Mouse (Mus musculus) Patski (cell line): Measurements from ENCODE around the gene Rps11. TPM values are rescaled to one million over a fixed set of nuclear protein-coding genes. Genes with fewer than 3 reads are reported as not detected.
"Not testable (repeated sequence)": the region's sequence is repeated elsewhere in the genome, so short reads cannot be mapped to it uniquely, and the experiment has no call there.

Experiments
- ATAC-seq: fragments of 100-300 bp; one replicate; pipeline ENCODE4 v1.8.0; 2021
- CTCF ChIA-PET: fragments of 350-600 bp; sonication (Branson Sonifier 250); formaldehyde crosslinking; loops from one replicate; lab custom pipeline; 2022; ENCODE audit warnings: inconsistent platforms; lab: Charles Lee
- POLR2A ChIA-PET: fragments of 350-600 bp; sonication (Branson Sonifier 250); formaldehyde crosslinking; loops from one replicate; lab custom pipeline; 2022; ENCODE audit warnings: antibody characterized with exemption, inconsistent platforms; lab: Charles Lee
- DNase-seq: peaks from one replicate; pipeline ENCODE4 v3.0.0-alpha.2; 2011; ENCODE audit warnings: low read depth, low spot score
- H3K27me3 ChIP-seq: fragments of 371-371 bp; one replicate; pipeline ENCODE4 v1.5.1; 2021
- CTCF ChIP-seq: fragments of 100-300 bp; IDR thresholded peaks from one replicate; pipeline ENCODE4 v1.5.1; 2021
- in situ Hi-C: fragments of 300-500 bp; cut with MboI; formaldehyde crosslinking; loops from 3 replicates; pipeline ENCODE4 v1.11.1; 2018; ENCODE audit warnings: low pct_unique_long_range_greater_than_20kb, mixed read lengths
- polyA plus RNA-seq: library from polyadenylated mRNA; unstranded; gene quantifications from one replicate; pipeline ENCODE4 v1.2.3, GENCODE M21; 2021

Rps11 gene
- polyA plus RNA-seq, 1 experiment from 2014 or later, result 920 TPM

- TF ChIP-seq CTCF, result no peak
- H3K27me3 ChIP-seq, result no peaks in the 10 kb centered on the region
- ATAC-seq, result no peak
- no peak for DNase-seq
- CTCF ChIA-PET, result interaction anchor here (1.0 kb wide), 1 partner anchor 10 kb away, joined by 3 read pairs; no protein-coding TSS in a partner anchor
- POLR2A ChIA-PET, result no interaction called here
- in situ Hi-C loops, result no loop called here
These were observed 6.7 kb downstream of the Rps11 start for GRCm38 (mm10) chr7:45117566-45117965.

GRCm38 (mm10) chr7:45113476-45113875 lies 10.8 kb downstream of the Rps11 start:
- TF ChIP-seq CTCF, result no peak
- no peak for DNase-seq
- no peak for ATAC-seq
- CTCF ChIA-PET, result no interaction called here
- POLR2A ChIA-PET, result no interaction called here
- no peaks in the 10 kb centered on the region for H3K27me3 ChIP-seq
- in situ Hi-C loops, result no loop called here

GRCm38 (mm10) chr7:45112529-45112928 lies 11.7 kb downstream of the Rps11 start:
- ChIA-PET CTCF (no interaction called here), POLR2A (no interaction called here)
- DNase-seq, result no peak
- in situ Hi-C loops, result no loop called here
- TF ChIP-seq CTCF, result no peak
- H3K27me3 ChIP-seq, result no peaks in the 10 kb centered on the region
- ATAC-seq, result no peak

DNA sequence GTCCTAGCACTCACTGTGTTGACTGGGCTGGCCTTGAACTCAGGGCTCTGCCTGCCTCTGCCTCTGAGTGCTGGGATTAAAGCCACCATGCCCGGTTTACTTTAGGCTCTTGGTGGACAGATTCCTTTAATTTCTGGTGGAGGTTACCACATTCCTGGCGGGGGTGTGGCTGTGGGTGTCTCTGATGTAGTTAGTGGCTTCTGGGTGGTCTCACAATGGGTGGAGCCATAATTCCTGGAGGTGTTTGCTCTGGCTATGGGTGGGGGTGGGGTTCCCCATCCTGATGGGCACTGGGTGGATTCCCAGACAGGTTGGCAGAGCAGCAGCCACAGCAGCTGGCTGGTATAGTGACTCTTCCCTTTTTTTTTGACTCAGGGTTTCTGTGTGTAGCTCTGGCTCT lies 12.3 kb downstream of the Rps11 start:
- no peaks in the 10 kb centered on the region for H3K27me3 ChIP-seq
- no peak for TF ChIP-seq CTCF
- DNase-seq, result no peak
- CTCF ChIA-PET, result interaction anchor here (0.9 to 1.2 kb wide), 2 partner anchors 24 to 32 kb away, joined by 3 read pairs; no protein-coding TSS in a partner anchor
- in situ Hi-C loops, result no loop called here
- ATAC-seq, result no peak
- POLR2A ChIA-PET, result no interaction called here

DNA sequence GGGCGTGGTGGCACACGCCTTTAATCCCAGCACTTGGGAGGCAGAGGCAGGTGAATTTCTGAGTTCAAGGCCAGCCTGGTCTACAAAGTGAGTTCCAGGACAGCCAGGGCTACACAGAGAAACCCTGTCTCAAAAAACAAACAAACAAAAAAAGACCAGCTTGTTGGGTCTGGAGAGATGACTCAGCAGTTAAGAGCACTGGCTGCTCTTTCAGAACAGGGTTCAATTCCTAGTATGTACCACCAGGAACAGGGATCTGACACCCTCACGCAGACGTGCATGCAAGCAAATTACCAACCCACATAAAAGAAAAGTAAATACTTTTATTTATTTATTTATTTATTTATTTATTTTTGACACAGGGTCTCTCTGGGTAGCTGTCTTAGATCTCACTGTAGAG lies 14.2 kb downstream of the Rps11 start:
- ChIA-PET CTCF (interaction anchor here (1.4 kb wide), 1 partner anchor 11 kb away, joined by 3 read pairs; no protein-coding TSS in a partner anchor), POLR2A (interaction anchor here (0.6 kb wide), 1 partner anchor 303 kb away, joined by 3 read pairs; no protein-coding TSS in a partner anchor)
- in situ Hi-C loops, DNase-seq, ATAC-seq, H3K27me3 ChIP-seq: not testable (repeated sequence)

- TF ChIP-seq CTCF, result no peak
- no peak for DNase-seq
- CTCF ChIA-PET, result no interaction called here
- in situ Hi-C loops, result no loop called here
- POLR2A ChIA-PET, result no interaction called here
- ATAC-seq, result no peak
- no peaks in the 10 kb centered on the region for H3K27me3 ChIP-seq
These were observed 17.1 kb downstream of the Rps11 start for GRCm38 (mm10) chr7:45107052-45107645.

- DNase-seq (no peak), ATAC-seq (no peak)
- ChIA-PET CTCF (no interaction called here), POLR2A (no interaction called here)
- in situ Hi-C loops, result no loop called here
- H3K27me3 ChIP-seq, result no peaks in the 10 kb centered on the region
- TF ChIP-seq CTCF, result no peak
These were observed 17.8 kb downstream of the Rps11 start for GRCm38 (mm10) chr7:45106441-45106840.

GRCm38 (mm10) chr7:45105491-45105890 lies 18.7 kb downstream of the Rps11 start:
- no peak for TF ChIP-seq CTCF
- H3K27me3 ChIP-seq, result no peaks in the 10 kb centered on the region
- ChIA-PET POLR2A (no interaction called here), CTCF (no interaction called here)
- DNase-seq (no peak), ATAC-seq (no peak)
- in situ Hi-C loops, result no loop called here

GRCm38 (mm10) chr7:45104941-45105340 lies 19.3 kb downstream of the Rps11 start:
- ATAC-seq (no peak), DNase-seq (no peak)
- ChIA-PET CTCF (no interaction called here), POLR2A (no interaction called here)
- H3K27me3 ChIP-seq, result no peaks in the 10 kb centered on the region
- in situ Hi-C loops, result no loop called here
- TF ChIP-seq CTCF, result no peak

GRCm38 (mm10) chr7:45103652-45104180 lies 20.5 kb downstream of the Rps11 start, which contains the start of gene Fcgrt:
Gene Fcgrt (minus strand): TSS chr7:45103851.
- peak; percentile 46 for DNase-seq
- peak; percentile 86 for ATAC-seq

GRCm38 (mm10) chr7:45102940-45103585 lies 21.2 kb downstream of the Rps11 start:
- no peak for ATAC-seq
- no peak for TF ChIP-seq CTCF
- ChIA-PET CTCF (no interaction called here), POLR2A (no interaction called here)
- no peaks in the 10 kb centered on the region for H3K27me3 ChIP-seq
- in situ Hi-C loops, result no loop called here
- no peak for DNase-seq

More at GRCm38 (mm10) chr7:45103652-45104180, 20.5 kb downstream of the Rps11 start, which contains the start of gene Fcgrt:
- in situ Hi-C loops, result no loop called here
- TF ChIP-seq CTCF, result no peak
- H3K27me3 ChIP-seq, result no peaks in the 10 kb centered on the region
- POLR2A ChIA-PET, result no interaction called here
- CTCF ChIA-PET, result no interaction called here
